Mouse (Mus musculus): ENCODE results near the gene Kctd12.

DNA sequence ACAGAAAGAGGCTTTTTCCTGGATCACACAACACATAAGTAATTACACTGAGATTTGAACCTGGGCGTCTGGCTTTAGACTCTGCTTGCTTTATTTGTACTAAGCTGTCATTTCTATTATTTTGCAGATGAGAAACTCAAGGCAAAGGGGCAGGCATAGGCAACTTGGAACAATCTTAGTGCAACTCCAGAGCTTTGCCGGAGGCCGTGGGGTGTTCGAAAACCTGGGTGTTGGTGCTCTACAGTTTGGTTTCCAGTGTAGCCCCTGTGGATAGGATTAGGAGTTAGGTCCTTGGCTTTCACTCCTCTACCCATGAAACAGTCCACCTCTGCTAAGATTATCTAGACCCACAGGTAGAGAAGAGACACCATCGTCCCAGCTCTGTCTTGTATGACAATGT, 5.2 kb upstream of the Kctd12 start:
- TF ChIP-seq EP300 (IDR thresholded peaks at IDR 0.05; ENCODE audit: low read depth) (no peak), CTCF (IDR thresholded peaks at IDR 0.05; ENCODE audit: low read depth) (no peak)

All from liver, embryonic 14.5 days (tissue).